Mouse (Mus musculus): ENCODE data around the gene Fshr.
"Not testable (repeated sequence)": the region's sequence is repeated elsewhere in the genome, so short reads cannot be mapped to it uniquely, and the experiment has no call there.

Fshr gene

GRCm38 (mm10) chr17:89200575-89200974, at the start of gene Fshr:
Gene Fshr (minus strand): TSS chr17:89200675.
- no peak for DNase-seq (ENCODE audit: low spot score)

GRCm38 (mm10) chr17:89202181-89202580, 1.7 kb upstream of the Fshr start:
- DNase-seq (ENCODE audit: low spot score) = no peak

- no peak for DNase-seq (ENCODE audit: low spot score)
Measured at GRCm38 (mm10) chr17:89173545-89173944, 26.9 kb downstream of the Fshr start.

GRCm38 (mm10) chr17:89164773-89165172, 35.7 kb downstream of the Fshr start:
- no peak for DNase-seq (ENCODE audit: low spot score)

GRCm38 (mm10) chr17:89162475-89162874, 38.0 kb downstream of the Fshr start:
- DNase-seq (ENCODE audit: low spot score) = no peak

GRCm38 (mm10) chr17:89159343-89159742, 41.1 kb downstream of the Fshr start:
- DNase-seq (ENCODE audit: low spot score) = not testable (repeated sequence)

GRCm38 (mm10) chr17:89144806-89145205, 55.7 kb downstream of the Fshr start:
- DNase-seq (ENCODE audit: low spot score) = no peak

GRCm38 (mm10) chr17:89120023-89120422, 80.5 kb downstream of the Fshr start:
- DNase-seq (ENCODE audit: low spot score) = no peak

- no peak for DNase-seq (ENCODE audit: low spot score)
Measured at GRCm38 (mm10) chr17:89119250-89119649, 81.2 kb downstream of the Fshr start.

- no peak for DNase-seq (ENCODE audit: low spot score)
Measured at GRCm38 (mm10) chr17:89113944-89114343, 86.5 kb downstream of the Fshr start.

- DNase-seq (ENCODE audit: low spot score) = no peak
Measured at GRCm38 (mm10) chr17:89100719-89101350, 99.6 kb downstream of the Fshr start.

GRCm38 (mm10) chr17:89099733-89100132, 100.7 kb downstream of the Fshr start:
- not testable (repeated sequence) for DNase-seq (ENCODE audit: low spot score)

GRCm38 (mm10) chr17:89089692-89090475, 110.6 kb downstream of the Fshr start:
- DNase-seq (ENCODE audit: low spot score) = no peak

- no peak for DNase-seq (ENCODE audit: low spot score)
Measured at GRCm38 (mm10) chr17:89082897-89083296, 117.6 kb downstream of the Fshr start.

GRCm38 (mm10) chr17:89079706-89080105, 120.8 kb downstream of the Fshr start:
- no peak for DNase-seq (ENCODE audit: low spot score)

GRCm38 (mm10) chr17:89064327-89065095, 136.0 kb downstream of the Fshr start:
- no peak for DNase-seq (ENCODE audit: low spot score)

- no peak for DNase-seq (ENCODE audit: low spot score)
Measured at GRCm38 (mm10) chr17:89062348-89062949, 138.0 kb downstream of the Fshr start.

- no peak for DNase-seq (ENCODE audit: low spot score)
Measured at GRCm38 (mm10) chr17:89051031-89051563, 149.4 kb downstream of the Fshr start.

- no peak for DNase-seq (ENCODE audit: low spot score)
Measured at GRCm38 (mm10) chr17:89049071-89049470, 151.4 kb downstream of the Fshr start.

GRCm38 (mm10) chr17:89046016-89046415, 154.5 kb downstream of the Fshr start:
- DNase-seq (ENCODE audit: low spot score) = no peak

GRCm38 (mm10) chr17:89036723-89037122, 163.8 kb downstream of the Fshr start:
- DNase-seq (ENCODE audit: low spot score) = no peak

GRCm38 (mm10) chr17:89036049-89036448, 164.4 kb downstream of the Fshr start:
- no peak for DNase-seq (ENCODE audit: low spot score)

Data from yolk sac, embryonic 10.5 days (tissue).